Mouse (Mus musculus) embryonic facial prominence, embryonic 13.5 days (tissue): Measurements from ENCODE around the gene Ptpro. TPM values are rescaled to one million over a fixed set of nuclear protein-coding genes. Genes with fewer than 3 reads are reported as not detected.

Experiments used
- ATAC-seq: fragments of 200-750 bp; cut with Nextera tagmentation; 2 replicates; pipeline ENCODE4 v1.8.0; 2017; ENCODE audit warnings: low read depth; ENCODE audit not compliant: insufficient number of reproducible peaks, insufficient read depth, low FRiP score, low TSS enrichment
- H3K27ac ChIP-seq: fragments of 300-500 bp; sonication (generic); 2 replicates; pipeline ENCODE4 v1.5.1; 2015; ENCODE audit warnings: moderate library complexity, mild to moderate bottlenecking, inconsistent platforms
- H3K27me3 ChIP-seq: fragments of 300-500 bp; sonication (generic); 2 replicates; pipeline ENCODE4 v1.6.1; 2015; ENCODE audit warnings: mild to moderate bottlenecking, inconsistent platforms
- H3K36me3 ChIP-seq: fragments of 300-500 bp; sonication (generic); 2 replicates; pipeline ENCODE4 v1.6.1; 2015; ENCODE audit warnings: mild to moderate bottlenecking, inconsistent platforms
- H3K4me1 ChIP-seq: fragments of 300-500 bp; sonication (generic); 2 replicates; pipeline ENCODE4 v1.6.1; 2015; ENCODE audit warnings: inconsistent platforms
- H3K4me2 ChIP-seq: fragments of 300-500 bp; sonication (generic); 2 replicates; pipeline ENCODE4 v1.6.1; 2015; ENCODE audit warnings: moderate library complexity, mild to moderate bottlenecking, inconsistent platforms
- H3K4me3 ChIP-seq: fragments of 300-500 bp; sonication (generic); 2 replicates; pipeline ENCODE4 v1.5.1; 2015; ENCODE audit warnings: mild to moderate bottlenecking, inconsistent platforms
- H3K9ac ChIP-seq: fragments of 300-500 bp; sonication (generic); 2 replicates; pipeline ENCODE4 v1.6.1; 2015; ENCODE audit warnings: mild to moderate bottlenecking, inconsistent platforms
- H3K9me3 ChIP-seq: fragments of 300-500 bp; sonication (generic); 2 replicates; pipeline ENCODE4 v1.6.1; 2016; ENCODE audit warnings: inconsistent platforms
- WGBS: fragments of 180-500 bp; shearing (Covaris S2); methylation state at CpG from one replicate; pipeline ENCODE4 v1.1.7; 2015; ENCODE audit warnings: mixed read lengths; 5-methylcytosine and 5-hydroxymethylcytosine counted together
- polyA plus RNA-seq: library from polyadenylated mRNA; unstranded; fragments of >200 nt; fragmentation: Nextera tagmentation; extraction: Ambion mirVana; gene quantifications from 2 replicates; pipeline ENCODE4 v1.2.1, GENCODE M21; 2015

The Ptpro gene
- polyA plus RNA-seq, 1 experiment from 2014 or later = 1.9 TPM

DNA sequence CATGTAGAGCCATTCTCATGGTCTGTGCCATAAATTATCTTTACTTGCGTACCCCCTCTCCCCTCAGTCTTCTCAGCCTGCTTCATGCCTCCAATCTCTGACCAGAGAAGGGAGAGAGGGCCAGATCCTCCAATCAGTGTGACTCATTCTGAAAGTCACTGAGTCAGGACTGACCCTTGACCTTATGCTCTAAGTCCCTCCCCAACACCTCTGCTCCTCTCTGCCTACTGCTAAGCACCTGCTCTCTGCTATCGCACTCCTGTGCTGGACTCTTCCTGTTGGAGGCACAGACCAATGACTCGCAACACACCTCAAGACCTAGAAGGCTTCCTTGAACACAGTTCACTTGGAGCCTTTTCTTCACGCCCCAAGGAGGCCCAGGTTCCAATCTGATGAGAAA, 240.5 kb downstream of the Ptpro start:
- Histone ChIP-seq H3K9me3 (no peaks in the 10 kb centered on the region), H3K36me3 (peaks cover 12% of the 10 kb centered on the region; the same call in 1 of the 2 replicates), H3K9ac (no peak overlapping the region), H3K4me2 (no peak overlapping the region), H3K4me1 (no peaks in the 10 kb centered on the region), H3K4me3 (no peak overlapping the region), H3K27ac (no peak overlapping the region), H3K27me3 (no peaks in the 10 kb centered on the region)
- WGBS = 92% methylated on average over 4 of the region's 4 CpGs
- ATAC-seq = no peak

DNA sequence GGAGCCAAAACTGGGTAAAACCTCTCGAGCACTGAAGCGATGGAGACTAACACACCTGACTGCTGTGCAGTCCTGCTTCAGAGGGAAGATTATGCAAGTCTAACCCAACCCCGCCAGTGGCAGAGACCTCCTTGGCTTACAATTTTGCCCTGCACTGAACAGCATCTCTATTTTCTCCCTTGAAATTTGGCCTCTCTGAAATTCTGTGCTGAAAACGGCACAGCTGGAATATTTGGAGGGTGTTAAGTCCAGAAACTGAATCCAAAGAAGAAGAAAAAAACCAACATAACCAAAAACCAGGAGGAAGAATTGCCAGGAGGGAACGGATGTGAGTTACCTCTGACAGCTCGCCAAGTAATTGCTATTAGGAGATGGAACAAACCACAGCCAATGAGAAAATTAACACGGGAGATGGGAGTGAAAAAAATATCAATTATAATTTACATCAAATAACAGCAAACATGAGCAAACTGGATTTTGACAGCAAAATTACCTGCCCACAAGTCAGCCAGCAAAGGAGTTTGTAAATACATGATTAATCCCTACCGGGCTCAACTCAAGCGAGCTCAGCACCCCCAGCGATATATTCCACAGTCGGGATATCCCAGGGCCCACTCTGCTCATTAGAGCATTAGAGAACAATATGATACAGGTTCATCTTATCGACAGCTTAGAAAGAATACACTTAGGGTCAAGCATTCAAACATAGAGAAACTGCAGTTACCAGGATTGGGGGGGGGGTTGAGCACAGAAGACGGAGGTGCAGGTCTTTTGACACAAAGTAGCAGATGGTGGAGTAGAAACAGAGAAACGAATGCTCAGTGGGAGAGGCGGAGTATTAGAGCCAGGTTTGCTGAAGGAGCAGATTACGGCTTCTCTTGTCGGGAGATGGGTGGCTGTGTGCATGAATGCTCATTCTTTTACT, 241.4 kb downstream of the Ptpro start:
- WGBS = 82% methylated on average over 17 of the region's 17 CpGs
- H3K9me3 ChIP-seq = no peaks in the 10 kb centered on the region
- no peak overlapping the region for H3K4me3 ChIP-seq
- H3K27ac ChIP-seq = no peak overlapping the region
- H3K36me3 ChIP-seq = peaks cover 12% of the 10 kb centered on the region; the same call in 1 of the 2 replicates
- no peaks in the 10 kb centered on the region for H3K27me3 ChIP-seq
- no peaks in the 10 kb centered on the region for H3K4me1 ChIP-seq
- no peak for ATAC-seq
- H3K4me2 ChIP-seq = no peak overlapping the region
- H3K9ac ChIP-seq = no peak overlapping the region

DNA sequence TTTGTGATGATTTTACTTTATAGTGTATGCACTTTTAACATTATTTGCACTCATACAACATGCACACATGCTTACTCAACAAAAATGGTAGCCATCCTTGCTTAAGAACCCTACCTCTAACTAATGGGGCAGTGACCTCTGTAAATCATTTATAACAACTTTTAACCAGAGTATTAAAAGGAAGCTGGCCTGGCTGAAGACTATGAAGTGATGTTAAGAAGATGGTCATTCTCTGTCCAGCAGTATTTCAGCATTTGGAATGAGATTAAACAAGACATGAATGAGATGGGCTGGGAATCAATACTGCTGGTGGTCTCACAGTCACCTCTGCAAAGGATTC, 242.0 kb downstream of the Ptpro start:
- no peak overlapping the region for H3K9ac ChIP-seq
- no peak overlapping the region for H3K4me3 ChIP-seq
- H3K4me2 ChIP-seq = no peak overlapping the region
- no peaks in the 10 kb centered on the region for H3K27me3 ChIP-seq
- peaks cover 18% of the 10 kb centered on the region for H3K36me3 ChIP-seq
- no peaks in the 10 kb centered on the region for H3K4me1 ChIP-seq
- no peaks in the 10 kb centered on the region for H3K9me3 ChIP-seq
- no peak overlapping the region for H3K27ac ChIP-seq
- ATAC-seq = no peak

DNA sequence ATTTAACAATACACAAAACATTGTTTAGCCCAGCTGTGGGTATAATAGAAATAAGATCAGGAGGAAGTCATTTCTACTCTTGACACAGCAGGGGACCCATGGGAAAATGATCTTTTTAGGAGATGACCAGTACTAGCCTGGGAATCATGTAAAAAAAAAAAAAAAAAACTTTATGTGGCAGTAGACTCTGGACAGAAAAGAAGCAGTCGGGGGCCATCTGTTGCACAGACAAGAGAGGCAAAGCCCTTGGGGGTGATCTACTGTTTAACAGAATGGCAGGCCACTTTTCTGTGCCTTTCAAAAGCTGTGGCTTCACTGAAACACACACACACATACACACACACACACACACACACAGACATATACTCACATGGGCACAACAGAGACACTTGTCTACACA, 242.7 kb downstream of the Ptpro start:
- ATAC-seq = no peak
- Histone ChIP-seq H3K4me1 (no peaks in the 10 kb centered on the region), H3K27ac (no peak overlapping the region), H3K9me3 (no peaks in the 10 kb centered on the region), H3K4me3 (no peak overlapping the region), H3K9ac (no peak overlapping the region), H3K27me3 (no peaks in the 10 kb centered on the region), H3K36me3 (peaks cover 18% of the 10 kb centered on the region), H3K4me2 (no peak overlapping the region)
- 60% methylated on average over 1 of the region's 1 CpGs for WGBS

DNA sequence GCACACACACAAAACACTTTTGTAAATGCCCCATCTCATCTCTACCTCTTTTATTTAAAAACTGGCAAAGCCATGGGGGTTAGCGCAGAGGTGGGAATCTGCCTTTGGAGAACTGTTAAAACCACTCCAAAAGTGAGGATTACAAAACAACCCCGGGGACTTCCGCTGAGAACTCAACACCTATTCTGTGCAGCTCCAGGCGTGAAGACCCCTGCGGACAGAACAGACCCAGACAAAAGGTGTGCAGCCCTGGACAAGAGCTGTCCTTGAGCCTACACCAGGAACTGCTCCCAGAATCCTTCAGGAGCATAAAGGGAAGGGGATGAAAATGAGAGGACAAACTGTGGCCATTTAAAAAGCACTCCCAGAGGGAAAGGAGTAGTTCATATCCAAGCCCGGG, 243.1 kb downstream of the Ptpro start:
- H3K27me3 ChIP-seq = no peaks in the 10 kb centered on the region
- H3K4me2 ChIP-seq = no peak overlapping the region
- no peak overlapping the region for H3K27ac ChIP-seq
- peaks cover 17% of the 10 kb centered on the region for H3K36me3 ChIP-seq
- no peak overlapping the region for H3K4me3 ChIP-seq
- 89% methylated on average over 6 of the region's 6 CpGs for WGBS
- no peaks in the 10 kb centered on the region for H3K9me3 ChIP-seq
- H3K9ac ChIP-seq = no peak overlapping the region
- no peak for ATAC-seq
- H3K4me1 ChIP-seq = no peaks in the 10 kb centered on the region

DNA sequence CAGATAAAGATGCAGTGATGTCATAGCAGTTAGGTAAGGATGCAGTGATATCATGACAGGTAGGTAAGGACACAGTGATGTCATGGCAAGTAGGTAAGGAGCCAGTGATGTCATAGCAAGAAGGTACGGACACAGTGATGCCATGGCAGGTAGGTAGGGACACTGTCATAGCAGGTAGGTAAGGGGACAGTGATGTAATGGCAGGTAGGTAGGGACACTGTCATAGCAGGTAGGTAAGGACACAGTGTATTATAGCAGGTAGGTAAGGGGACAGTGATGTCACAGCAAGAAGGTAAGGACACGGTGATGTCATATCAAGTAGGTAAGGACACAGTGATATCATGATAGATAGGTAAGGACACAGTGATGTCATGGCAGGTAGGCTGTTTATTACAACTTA, 244.4 kb downstream of the Ptpro start:
- no peak overlapping the region for H3K27ac ChIP-seq
- H3K9me3 ChIP-seq = no peaks in the 10 kb centered on the region
- H3K36me3 ChIP-seq = peaks cover 20% of the 10 kb centered on the region
- no peak overlapping the region for H3K4me3 ChIP-seq
- no peaks in the 10 kb centered on the region for H3K27me3 ChIP-seq
- no peak for ATAC-seq
- no peak overlapping the region for H3K4me2 ChIP-seq
- WGBS = 97% methylated on average over 2 of the region's 2 CpGs
- no peak overlapping the region for H3K9ac ChIP-seq
- H3K4me1 ChIP-seq = no peaks in the 10 kb centered on the region

DNA sequence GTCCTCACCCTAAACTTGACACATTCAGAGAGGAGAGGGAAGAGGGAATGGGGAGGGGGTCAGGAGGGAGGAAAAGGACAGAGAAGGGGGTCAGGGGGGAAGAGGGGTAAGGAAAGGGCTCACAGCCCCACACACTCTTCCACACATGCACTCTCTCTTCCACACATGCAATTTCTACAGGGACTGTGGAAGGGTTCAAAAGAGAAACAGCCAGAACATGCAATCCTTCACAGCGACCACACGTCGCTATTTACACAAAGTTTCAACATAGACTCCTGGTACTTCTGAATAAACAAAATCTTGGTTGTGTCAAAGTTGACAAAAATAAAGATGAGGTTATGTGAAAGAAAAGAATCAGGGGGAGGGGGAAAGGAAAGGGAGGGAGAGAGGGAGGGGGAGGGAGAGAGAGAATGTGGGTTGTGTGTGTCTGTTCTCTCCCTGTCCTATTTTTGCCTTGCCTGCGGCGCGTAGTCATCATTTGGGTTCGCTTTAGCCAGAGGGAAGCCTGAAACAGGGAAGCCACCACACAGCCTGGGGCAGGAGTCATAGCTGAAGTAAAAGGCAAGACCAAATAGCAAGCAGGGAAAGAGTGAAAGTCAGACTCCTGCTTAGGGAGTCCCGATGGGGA, 245.2 kb downstream of the Ptpro start:
- Histone ChIP-seq H3K9me3 (no peaks in the 10 kb centered on the region), H3K27me3 (no peaks in the 10 kb centered on the region), H3K4me1 (no peaks in the 10 kb centered on the region), H3K4me3 (no peak overlapping the region), H3K9ac (no peak overlapping the region), H3K36me3 (peaks cover 20% of the 10 kb centered on the region), H3K4me2 (no peak overlapping the region), H3K27ac (no peak overlapping the region)
- ATAC-seq = no peak
- 75% methylated on average over 8 of the region's 8 CpGs for WGBS

DNA sequence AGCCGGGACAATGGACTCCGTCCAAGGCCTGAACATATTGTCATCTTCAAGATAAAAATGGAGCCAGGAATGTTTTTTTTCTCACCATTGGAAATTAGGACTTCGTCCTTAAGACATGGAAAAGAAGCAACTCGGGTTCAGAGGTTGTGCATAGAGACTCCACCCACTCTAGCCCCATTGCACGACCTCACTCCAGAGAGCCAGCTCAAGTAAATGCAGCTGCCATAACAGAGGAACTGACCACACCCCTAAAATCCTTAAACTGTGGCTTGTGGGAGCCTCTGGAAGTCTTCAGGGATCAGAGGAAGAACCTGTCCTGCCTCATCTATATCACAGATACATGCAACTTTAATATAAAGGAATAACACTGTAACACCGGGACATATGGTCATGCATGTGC, 246.7 kb downstream of the Ptpro start:
- no peak for ATAC-seq
- no peak overlapping the region for H3K4me3 ChIP-seq
- no peak overlapping the region for H3K4me2 ChIP-seq
- H3K27ac ChIP-seq = no peak overlapping the region
- H3K9ac ChIP-seq = no peak overlapping the region
- no peaks in the 10 kb centered on the region for H3K9me3 ChIP-seq
- H3K27me3 ChIP-seq = no peaks in the 10 kb centered on the region
- 73% methylated on average over 6 of the region's 6 CpGs for WGBS
- H3K4me1 ChIP-seq = no peaks in the 10 kb centered on the region
- peaks cover 20% of the 10 kb centered on the region for H3K36me3 ChIP-seq

DNA sequence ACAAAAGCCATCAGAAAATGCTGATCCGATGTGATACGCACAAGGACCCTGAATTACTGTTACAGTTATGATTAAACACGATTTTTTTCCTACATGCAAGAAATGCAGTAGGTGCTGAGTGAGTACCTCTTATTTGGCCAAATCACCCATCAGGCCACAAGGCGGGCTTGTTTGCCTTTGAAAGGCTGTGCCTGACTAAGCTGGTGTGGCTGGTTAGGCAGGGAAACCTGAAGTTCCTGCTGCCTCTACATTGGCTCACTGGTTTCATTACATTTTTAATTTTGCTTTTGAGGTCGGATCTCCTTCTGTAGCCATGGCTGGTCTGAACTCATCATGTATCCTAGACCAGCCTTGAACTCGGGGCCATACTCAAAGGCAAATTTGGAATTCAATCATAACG, 250.9 kb downstream of the Ptpro start:
- ATAC-seq = no peak
- WGBS = 86% methylated on average over 7 of the region's 7 CpGs
- Histone ChIP-seq H3K4me3 (no peak overlapping the region), H3K4me2 (no peak overlapping the region), H3K36me3 (peaks cover 48% of the 10 kb centered on the region), H3K9me3 (no peaks in the 10 kb centered on the region), H3K27ac (no peak overlapping the region), H3K9ac (no peak overlapping the region), H3K4me1 (no peaks in the 10 kb centered on the region), H3K27me3 (no peaks in the 10 kb centered on the region)

DNA sequence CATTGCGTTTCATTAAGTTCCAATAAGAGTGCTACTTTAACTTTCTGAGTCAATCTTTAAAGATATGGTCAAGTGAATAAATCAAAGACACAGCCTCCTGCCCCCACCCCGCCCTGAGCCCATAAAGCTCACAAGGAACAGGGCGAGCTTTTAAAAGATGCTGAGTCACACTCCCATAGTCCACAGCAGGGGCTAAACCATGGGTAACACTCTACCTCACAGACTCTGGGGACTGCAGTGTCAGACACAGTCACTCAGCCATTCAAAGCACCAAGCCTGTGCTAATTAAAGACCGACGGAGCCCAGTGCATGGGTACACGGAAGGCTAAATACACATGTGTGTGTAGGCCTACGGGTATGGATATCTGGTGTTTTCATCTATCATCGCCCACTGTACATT, 251.3 kb downstream of the Ptpro start:
- Histone ChIP-seq H3K4me2 (no peak overlapping the region), H3K27ac (no peak overlapping the region), H3K9ac (no peak overlapping the region), H3K27me3 (no peaks in the 10 kb centered on the region), H3K4me1 (no peaks in the 10 kb centered on the region), H3K4me3 (no peak overlapping the region), H3K9me3 (no peaks in the 10 kb centered on the region), H3K36me3 (peaks cover 53% of the 10 kb centered on the region)
- no peak for ATAC-seq
- 86% methylated on average over 8 of the region's 8 CpGs for WGBS

DNA sequence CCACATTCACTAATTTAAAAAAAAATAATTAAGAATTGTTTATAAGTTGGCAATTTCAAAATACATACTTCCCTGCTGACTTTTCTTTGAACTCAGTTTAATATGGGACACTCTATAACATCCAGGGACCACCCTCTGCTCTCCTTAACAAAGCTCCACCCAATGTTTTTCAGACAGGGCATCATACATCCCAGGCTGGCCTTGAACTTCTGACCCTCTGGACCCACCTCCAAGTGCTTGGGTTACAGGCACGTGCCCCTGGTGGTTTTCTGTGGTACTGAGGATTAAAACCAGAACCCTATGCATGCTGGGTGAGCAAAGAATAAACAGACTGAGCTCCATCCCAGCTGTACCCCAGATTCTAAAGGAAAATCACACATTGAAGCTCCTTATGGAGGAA, 251.9 kb downstream of the Ptpro start:
- Histone ChIP-seq H3K9me3 (no peaks in the 10 kb centered on the region), H3K4me3 (no peak overlapping the region), H3K27me3 (no peaks in the 10 kb centered on the region), H3K36me3 (peaks cover 53% of the 10 kb centered on the region), H3K27ac (no peak overlapping the region), H3K9ac (no peak overlapping the region), H3K4me2 (no peak overlapping the region), H3K4me1 (no peaks in the 10 kb centered on the region)
- ATAC-seq = no peak
- WGBS = 32% methylated on average over 1 of the region's 1 CpGs

DNA sequence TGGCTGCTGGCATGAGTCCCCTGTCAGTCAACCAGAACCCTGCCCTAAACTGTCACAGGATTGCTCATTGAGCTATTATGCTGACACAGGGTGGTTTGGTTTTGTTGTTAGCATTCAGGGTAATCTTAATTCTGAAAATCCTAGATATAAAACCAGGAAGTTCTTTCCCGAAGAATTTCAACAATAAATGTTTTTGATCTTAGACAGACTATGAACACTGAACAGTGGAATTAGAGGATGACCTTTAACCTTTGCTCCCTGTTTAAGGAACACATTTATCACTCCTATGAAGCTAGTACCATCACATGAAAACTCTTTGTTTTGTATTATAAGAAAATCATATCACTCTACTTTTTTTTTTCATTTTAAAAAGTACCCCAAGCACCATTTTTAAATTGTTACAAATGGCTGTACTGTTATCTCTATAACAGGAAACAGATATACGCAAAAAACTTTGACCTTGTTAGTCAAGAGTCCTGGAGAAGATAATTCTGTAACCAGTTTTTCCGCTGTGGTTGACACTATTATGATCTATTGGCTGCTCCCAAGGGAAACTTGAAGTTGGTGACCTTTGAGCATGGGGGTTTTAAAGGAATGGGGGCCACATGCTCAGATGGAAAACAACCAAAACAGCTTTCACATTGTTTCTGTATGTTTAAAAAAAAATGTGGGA, 253.6 kb downstream of the Ptpro start:
- Histone ChIP-seq H3K27me3 (no peaks in the 10 kb centered on the region), H3K9me3 (no peaks in the 10 kb centered on the region), H3K27ac (no peak overlapping the region), H3K4me1 (no peaks in the 10 kb centered on the region), H3K36me3 (peaks cover 51% of the 10 kb centered on the region), H3K4me2 (no peak overlapping the region), H3K4me3 (no peak overlapping the region), H3K9ac (no peak overlapping the region)
- 78% methylated on average over 3 of the region's 3 CpGs for WGBS
- ATAC-seq = no peak
